Mouse (Mus musculus): ENCODE results near the gene Man1a2. TPM values are rescaled to one million over a fixed set of nuclear protein-coding genes. Genes with fewer than 3 reads are reported as not detected.
A peak's percentile ranks its signal among the peaks of the same experiment; 100 is the strongest.

The Man1a2 gene
- 13.5 and 20.1 TPM in 2 replicates for polyA plus RNA-seq (2012; rRNA removed)

DNA sequence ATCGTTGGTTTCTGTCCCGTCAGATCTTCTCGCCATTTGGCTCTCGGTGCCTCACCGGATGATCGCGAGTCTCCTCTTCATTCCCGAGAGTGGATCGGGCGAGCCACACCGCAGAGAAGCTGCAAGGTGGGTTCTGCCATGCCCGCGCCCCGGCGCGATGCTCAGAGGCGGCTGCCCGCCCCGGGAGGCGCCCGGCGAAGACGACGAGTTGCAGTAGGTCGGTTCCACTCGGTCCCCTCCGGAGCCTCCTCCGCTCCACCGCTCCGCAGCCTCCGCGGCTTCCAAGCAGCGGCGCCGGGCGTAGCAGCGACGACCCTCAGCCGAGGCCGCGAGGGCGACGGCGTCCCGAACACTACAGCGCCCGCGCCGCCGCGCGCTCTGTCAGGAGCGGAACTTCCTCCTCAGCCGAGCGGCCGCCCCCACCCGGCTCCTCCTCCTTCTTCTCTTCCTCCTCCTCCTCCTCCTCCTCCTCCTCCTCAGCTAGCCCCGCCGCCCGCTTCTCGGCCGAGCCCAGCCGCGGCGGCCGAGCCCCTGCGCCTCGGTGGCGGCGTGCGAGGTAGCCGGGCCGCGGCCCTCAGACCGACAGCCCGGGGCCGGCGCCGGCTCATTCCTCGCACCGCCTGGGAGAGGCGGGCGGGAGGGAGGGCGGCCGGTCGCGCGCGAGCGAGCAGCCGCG is at the start of gene Man1a2:
Gene Man1a2, minus strand, starts transcription at position 417 of the 676 bp plus-strand sequence.
- DNase-seq (ENCODE audit: low read depth): peak; percentile 93
- peak; percentile 98 for TF ChIP-seq POLR2A (IDR thresholded peaks at IDR 0.05; ENCODE audit: borderline replicate concordance, extremely low read depth, insufficient read depth, insufficient read length, poor library complexity, severe bottlenecking)
- TF ChIP-seq CTCF (IDR thresholded peaks at IDR 0.05; ENCODE audit: borderline replicate concordance, extremely low read depth, insufficient read depth, insufficient read length): no peak

GRCm38 (mm10) chr3:100734482-100735154 is 49.3 kb upstream of the Man1a2 start:
- TF ChIP-seq CTCF (IDR thresholded peaks at IDR 0.05; ENCODE audit: borderline replicate concordance, extremely low read depth, insufficient read depth, insufficient read length) (no peak), POLR2A (IDR thresholded peaks at IDR 0.05; ENCODE audit: borderline replicate concordance, extremely low read depth, insufficient read depth, insufficient read length, poor library complexity, severe bottlenecking) (no peak)
- no peak for DNase-seq (ENCODE audit: low read depth)

DNA sequence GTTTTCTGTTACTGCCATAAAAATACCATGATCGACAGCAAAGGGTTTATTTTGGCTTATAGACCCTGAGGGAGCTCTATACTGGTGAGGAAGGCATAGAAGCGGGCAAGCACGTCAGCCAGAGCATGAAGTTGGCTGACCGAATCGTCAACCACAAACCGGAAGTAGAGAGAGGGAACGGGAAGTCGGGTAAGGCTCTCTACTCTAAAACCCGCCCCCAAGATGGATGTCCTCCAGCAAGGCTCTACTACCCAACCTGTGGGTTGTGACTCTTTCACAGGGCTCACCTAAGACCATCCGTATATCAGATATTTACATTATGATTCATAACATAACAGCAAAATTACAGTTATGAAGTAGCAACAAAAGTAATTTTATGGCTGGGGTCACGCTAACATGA is 46.6 kb upstream of the Man1a2 start:
- no peak for DNase-seq (ENCODE audit: low read depth)
- no peak for TF ChIP-seq CTCF (IDR thresholded peaks at IDR 0.05; ENCODE audit: borderline replicate concordance, extremely low read depth, insufficient read depth, insufficient read length)
- no peak for TF ChIP-seq POLR2A (IDR thresholded peaks at IDR 0.05; ENCODE audit: borderline replicate concordance, extremely low read depth, insufficient read depth, insufficient read length, poor library complexity, severe bottlenecking)

DNA sequence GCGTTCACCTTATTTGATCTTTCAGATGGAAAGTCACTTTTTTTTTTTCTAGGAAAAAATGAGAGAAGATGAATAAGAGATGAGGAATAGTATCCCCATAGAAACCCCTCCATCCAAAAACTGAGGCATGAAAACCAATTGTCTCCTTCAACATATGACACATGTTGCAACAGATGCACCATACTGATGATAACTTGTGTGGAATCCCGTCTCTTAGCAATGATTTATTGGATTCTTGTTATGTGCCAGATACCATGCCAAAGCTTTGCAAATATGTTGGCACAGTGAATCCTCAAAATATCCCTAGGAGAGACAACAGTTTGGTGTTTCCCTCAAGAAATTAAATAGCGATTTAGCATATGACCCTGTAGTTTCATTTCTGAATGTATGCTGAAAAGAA is 46.0 kb upstream of the Man1a2 start:
- TF ChIP-seq CTCF (IDR thresholded peaks at IDR 0.05; ENCODE audit: borderline replicate concordance, extremely low read depth, insufficient read depth, insufficient read length): no peak
- TF ChIP-seq POLR2A (IDR thresholded peaks at IDR 0.05; ENCODE audit: borderline replicate concordance, extremely low read depth, insufficient read depth, insufficient read length, poor library complexity, severe bottlenecking): no peak
- DNase-seq (ENCODE audit: low read depth): peak; percentile 26

DNA sequence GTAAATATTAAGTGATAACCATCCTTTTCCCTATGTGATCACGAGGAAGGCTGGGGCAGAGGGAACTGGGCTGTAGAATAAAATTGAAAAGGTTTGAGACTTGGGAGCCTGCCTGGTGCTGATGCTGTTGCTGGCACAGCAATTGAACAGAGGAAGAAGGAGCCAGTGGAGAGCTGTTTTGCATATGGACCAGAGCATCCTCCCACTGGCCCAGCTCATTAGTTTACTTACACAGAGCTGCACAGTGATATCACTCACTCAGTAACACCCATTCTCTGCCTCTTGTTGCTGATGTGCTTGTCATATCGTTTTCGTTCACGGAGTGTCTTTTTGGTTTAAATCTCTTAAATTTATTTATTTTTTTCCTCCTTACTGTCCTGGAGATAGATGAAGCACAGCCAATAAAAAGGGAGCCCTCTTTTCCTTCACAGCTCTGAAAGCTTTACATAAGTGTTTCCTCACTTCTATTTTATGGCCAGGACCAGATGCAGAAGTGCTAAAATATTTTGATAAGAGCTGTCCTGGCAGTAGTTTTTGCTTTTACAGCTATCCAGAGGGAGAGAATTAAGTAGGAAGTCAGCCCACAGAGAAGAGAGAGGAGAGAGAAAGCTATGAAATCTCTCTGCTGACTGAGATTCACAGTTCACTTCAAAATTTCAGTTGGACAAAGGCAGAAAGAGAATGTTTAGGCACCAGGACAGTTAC is 42.9 kb upstream of the Man1a2 start:
- DNase-seq (ENCODE audit: low read depth): peak; percentile 24
- TF ChIP-seq CTCF (IDR thresholded peaks at IDR 0.05; ENCODE audit: borderline replicate concordance, extremely low read depth, insufficient read depth, insufficient read length): no peak
- no peak for TF ChIP-seq POLR2A (IDR thresholded peaks at IDR 0.05; ENCODE audit: borderline replicate concordance, extremely low read depth, insufficient read depth, insufficient read length, poor library complexity, severe bottlenecking)

DNA sequence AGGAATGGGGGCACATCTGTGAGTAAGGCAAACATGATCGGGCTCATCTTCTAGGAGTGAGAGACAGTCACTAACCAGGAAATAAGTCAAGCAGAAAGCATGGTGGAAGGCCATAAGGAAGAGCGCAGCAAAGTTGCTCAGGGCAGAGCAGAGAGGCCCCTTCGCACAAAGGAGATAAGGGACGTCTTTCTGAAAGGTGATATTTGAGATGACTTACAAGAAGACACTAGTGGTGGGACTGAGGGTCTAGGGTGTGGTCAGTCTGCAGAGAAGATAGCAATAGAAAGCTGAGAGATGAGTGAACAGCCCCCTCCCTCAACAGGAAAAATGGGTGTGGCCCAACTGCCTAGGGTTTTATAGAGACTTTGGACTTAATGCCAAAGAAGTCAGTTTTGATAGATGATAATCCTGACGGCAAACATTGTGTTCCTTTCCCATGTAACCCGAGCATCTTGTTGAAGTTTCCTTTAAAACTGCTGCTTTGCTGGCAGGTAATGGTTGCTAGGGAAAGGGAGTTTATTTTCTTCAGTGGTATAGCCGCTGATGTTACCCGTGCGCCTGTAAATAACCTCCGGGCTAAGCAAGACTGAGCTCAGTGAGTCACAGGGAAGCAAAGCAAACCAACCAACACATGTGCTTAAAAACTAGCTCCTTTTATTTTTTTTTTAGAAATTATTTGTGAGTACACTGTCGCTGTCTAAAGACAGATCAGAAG is 40.8 kb upstream of the Man1a2 start:
- DNase-seq (ENCODE audit: low read depth): no peak
- TF ChIP-seq POLR2A (IDR thresholded peaks at IDR 0.05; ENCODE audit: borderline replicate concordance, extremely low read depth, insufficient read depth, insufficient read length, poor library complexity, severe bottlenecking) (no peak), CTCF (IDR thresholded peaks at IDR 0.05; ENCODE audit: borderline replicate concordance, extremely low read depth, insufficient read depth, insufficient read length) (no peak)

GRCm38 (mm10) chr3:100720786-100721300 is 35.5 kb upstream of the Man1a2 start:
- TF ChIP-seq CTCF (IDR thresholded peaks at IDR 0.05; ENCODE audit: borderline replicate concordance, extremely low read depth, insufficient read depth, insufficient read length): no peak
- TF ChIP-seq POLR2A (IDR thresholded peaks at IDR 0.05; ENCODE audit: borderline replicate concordance, extremely low read depth, insufficient read depth, insufficient read length, poor library complexity, severe bottlenecking): no peak
- no peak for DNase-seq (ENCODE audit: low read depth)

- TF ChIP-seq POLR2A (IDR thresholded peaks at IDR 0.05; ENCODE audit: borderline replicate concordance, extremely low read depth, insufficient read depth, insufficient read length, poor library complexity, severe bottlenecking): no peak
- no peak for TF ChIP-seq CTCF (IDR thresholded peaks at IDR 0.05; ENCODE audit: borderline replicate concordance, extremely low read depth, insufficient read depth, insufficient read length)
- DNase-seq (ENCODE audit: low read depth): no peak
These were observed 30.9 kb upstream of the Man1a2 start for GRCm38 (mm10) chr3:100716241-100716640.

GRCm38 (mm10) chr3:100715367-100715766 is 30.1 kb upstream of the Man1a2 start:
- TF ChIP-seq POLR2A (IDR thresholded peaks at IDR 0.05; ENCODE audit: borderline replicate concordance, extremely low read depth, insufficient read depth, insufficient read length, poor library complexity, severe bottlenecking) (no peak), CTCF (IDR thresholded peaks at IDR 0.05; ENCODE audit: borderline replicate concordance, extremely low read depth, insufficient read depth, insufficient read length) (no peak)
- no peak for DNase-seq (ENCODE audit: low read depth)

DNA sequence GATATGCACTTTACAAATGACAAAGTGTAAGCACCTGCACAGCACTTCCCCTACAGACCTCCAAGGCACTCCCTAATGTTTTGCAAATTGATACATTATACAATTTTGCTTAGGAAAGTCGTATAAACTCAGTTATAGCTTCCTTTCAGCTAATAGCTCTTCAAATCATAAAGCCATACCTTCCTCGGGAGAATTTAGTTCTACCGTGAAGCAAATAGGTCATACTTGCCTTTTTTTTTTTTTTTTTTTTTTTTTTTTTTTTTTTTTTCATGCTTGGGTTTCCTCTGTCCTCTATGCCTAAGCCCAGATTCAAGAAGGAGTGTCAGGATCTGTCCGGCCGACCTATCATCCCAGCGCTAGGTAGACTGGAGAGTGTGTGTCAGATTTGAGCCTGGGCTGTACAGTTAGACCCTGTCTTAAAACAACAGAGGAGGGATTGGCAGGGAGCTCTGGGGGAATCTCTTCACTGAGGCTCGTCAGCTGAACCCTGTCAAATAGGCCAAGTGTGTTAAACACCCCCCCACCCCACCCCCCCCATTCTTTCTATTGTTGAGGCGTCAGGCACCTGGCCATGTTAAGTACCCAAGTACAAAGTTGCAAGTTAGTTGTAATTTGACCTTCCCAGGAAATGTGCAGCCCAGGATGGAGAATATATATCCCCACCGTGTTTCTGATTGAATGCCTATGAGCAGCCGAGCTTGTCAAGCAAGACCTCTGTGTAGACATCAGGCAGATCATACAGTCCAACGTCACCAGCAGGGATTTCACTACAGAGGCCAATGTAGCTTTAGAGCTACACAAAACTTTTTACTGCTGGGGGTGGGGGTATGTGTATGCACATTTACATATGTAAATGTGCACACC is 28.1 kb upstream of the Man1a2 start:
- DNase-seq (ENCODE audit: low read depth): no peak
- no peak for TF ChIP-seq CTCF (IDR thresholded peaks at IDR 0.05; ENCODE audit: borderline replicate concordance, extremely low read depth, insufficient read depth, insufficient read length)
- no peak for TF ChIP-seq POLR2A (IDR thresholded peaks at IDR 0.05; ENCODE audit: borderline replicate concordance, extremely low read depth, insufficient read depth, insufficient read length, poor library complexity, severe bottlenecking)
